Mouse (Mus musculus) embryo, embryonic 11.5 days (tissue): Measurements from ENCODE around the gene Gtf2a1l.

Source experiments
- DNase-seq: peaks from one replicate; pipeline ENCODE4 v3.0.0-alpha.2; 2012; ENCODE audit warnings: low read depth, low spot score

Gtf2a1l gene

DNA sequence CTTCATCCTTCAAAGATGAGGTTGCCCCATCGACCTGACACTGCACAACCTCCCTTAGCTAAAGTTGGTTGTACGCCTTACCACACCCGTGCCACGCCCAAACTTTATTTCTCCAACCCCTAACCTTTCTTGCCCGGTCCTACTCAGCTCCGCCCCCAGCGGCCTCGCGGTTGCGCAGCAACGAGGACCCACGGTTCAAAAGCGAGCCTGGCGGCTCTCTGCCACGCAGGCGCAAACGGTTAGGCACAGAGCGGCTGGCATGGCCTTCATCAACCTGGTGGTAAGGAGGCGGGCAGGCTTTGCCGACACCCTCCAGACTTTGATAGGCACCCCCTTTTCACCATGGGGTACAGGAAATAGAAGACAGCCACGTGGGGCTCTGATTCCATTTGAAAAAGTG, at the start of gene Gtf2a1l:
Gtf2a1l (plus strand) TSS at position 209 of the 400 bp plus-strand sequence.
- DNase-seq: peak; percentile 24

DNA sequence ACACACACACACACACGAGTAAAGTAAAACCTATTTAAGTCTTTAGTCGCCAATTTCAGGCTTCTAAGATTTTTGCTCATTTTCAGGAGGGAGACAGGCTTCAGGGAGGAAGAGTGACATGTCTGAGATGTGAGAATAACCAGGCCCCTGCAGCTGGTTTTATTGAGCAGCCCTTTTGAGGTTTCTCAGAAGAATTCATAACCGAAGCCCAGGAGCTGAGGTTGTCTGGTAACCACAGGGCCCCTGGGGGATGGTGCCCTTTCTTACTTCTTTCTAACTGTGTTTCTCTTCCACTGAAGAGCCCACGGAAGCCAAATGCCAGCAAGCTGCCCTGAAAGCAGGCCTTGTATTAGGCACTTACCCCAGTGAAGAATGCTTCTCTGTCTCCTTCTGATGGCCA, 47.5 kb upstream of the Gtf2a1l start:
- DNase-seq: no peak

- no peak for DNase-seq
Observed at GRCm38 (mm10) chr17:88621374-88621773, 47.1 kb upstream of the Gtf2a1l start.

- no peak for DNase-seq
Observed at GRCm38 (mm10) chr17:88622711-88623110, 45.7 kb upstream of the Gtf2a1l start.

DNA sequence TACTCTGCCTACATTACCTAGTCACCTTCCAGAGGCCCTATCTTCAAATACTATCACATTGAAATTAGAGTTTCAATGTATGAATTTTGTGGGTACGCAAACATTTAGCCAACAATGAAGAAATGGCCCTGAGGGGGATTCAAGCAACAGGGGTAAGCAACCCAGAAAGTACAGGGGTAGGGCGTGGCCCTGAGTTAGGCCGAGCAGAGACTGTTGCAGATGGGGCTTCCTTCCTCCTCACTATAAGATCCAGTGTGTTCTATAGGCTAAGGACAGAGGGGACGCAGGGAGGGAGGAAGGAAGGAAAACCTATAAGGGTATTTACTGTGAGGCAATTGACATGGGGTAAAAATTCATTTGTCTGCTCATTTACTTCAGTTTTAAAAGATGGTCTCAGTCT, 44.1 kb upstream of the Gtf2a1l start:
- DNase-seq: no peak

DNA sequence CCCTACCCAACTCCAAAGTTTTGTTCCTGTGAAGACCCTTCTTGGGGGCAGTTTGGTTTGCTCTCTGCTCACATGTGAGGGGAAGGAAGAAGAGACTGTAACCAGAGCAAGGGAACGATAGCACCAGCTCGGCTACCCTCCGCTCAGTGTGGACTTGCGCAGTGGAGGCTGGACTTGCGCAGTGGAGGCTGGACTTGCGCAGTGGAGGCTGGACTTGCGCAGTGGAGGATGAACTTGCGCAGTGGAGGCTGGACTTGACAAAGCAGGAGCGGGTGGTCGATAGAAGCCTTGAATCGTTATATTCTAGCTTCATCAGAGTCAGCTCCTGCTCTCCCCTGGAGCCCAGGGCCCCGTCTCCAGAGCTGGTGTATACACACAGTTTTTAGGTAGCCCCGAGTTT, 43.1 kb upstream of the Gtf2a1l start:
- DNase-seq: no peak

- DNase-seq: no peak
Observed at GRCm38 (mm10) chr17:88625931-88626330, 42.5 kb upstream of the Gtf2a1l start.

- peak; percentile 23 for DNase-seq
Observed at GRCm38 (mm10) chr17:88626347-88626811, 42.1 kb upstream of the Gtf2a1l start.

DNA sequence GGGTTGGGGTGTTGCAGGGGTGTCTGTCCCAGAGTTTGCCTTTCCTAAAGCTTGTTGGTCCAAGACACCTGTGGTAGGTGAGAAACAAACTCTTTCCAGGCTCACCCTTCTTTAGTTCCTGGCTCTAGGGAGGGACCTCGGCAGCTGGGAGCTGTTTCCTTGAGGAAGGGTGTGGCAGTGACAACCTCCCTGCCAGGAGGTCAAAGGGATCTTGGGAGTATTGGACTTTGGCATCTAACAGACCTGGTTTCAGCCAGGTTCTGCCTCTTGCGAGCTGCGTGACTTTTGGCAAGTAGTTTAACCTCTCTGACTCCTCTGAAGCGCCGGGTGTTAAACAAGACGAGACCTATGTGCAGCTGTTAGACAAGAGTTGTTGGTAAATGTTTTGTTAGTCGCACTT, 41.3 kb upstream of the Gtf2a1l start:
- DNase-seq: no peak

- DNase-seq: no peak
Observed at GRCm38 (mm10) chr17:88628676-88629380, 39.6 kb upstream of the Gtf2a1l start.

GRCm38 (mm10) chr17:88629381-88629759, 39.1 kb upstream of the Gtf2a1l start:
- no peak for DNase-seq

- no peak for DNase-seq
Observed at GRCm38 (mm10) chr17:88629931-88630553, 38.4 kb upstream of the Gtf2a1l start.

DNA sequence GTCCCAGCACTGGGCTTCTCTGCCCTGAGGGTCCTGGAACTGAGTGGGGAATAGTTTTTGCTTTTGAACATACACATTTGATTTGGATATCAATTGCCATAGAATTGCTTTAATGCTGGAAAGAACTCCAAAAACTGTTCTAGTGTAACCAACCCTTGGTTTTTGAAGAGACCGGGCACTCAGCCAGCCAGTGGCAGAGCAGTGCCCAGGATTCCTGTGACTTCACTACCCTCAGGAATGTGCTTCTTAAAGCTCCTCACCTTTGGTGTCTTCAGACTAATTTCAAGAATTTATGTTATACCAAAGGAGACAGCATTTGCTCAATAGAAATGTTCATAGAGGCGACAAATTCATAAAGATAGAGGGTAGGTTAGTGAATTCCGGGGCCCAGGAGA, 37.9 kb upstream of the Gtf2a1l start:
- no peak for DNase-seq

DNA sequence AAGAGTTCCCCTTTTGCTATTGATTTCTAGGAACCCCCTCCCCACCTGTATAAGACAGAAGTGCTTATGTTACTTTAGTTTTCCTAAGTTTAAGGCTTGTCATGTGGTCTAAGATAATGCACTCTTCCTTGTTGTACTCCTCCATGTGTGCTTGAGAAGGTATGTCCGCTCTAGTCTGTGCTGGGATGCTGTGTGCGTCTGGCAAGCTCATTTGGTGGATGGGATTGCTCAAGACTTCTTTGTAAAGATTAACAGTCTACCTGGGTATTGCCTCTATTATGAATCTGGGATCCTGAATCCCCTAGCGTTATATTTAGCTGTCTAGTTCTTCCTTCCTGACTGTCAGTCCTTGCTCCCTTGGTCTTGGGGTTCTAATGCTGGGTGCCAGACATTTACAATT, 35.8 kb upstream of the Gtf2a1l start:
- no peak for DNase-seq

DNA sequence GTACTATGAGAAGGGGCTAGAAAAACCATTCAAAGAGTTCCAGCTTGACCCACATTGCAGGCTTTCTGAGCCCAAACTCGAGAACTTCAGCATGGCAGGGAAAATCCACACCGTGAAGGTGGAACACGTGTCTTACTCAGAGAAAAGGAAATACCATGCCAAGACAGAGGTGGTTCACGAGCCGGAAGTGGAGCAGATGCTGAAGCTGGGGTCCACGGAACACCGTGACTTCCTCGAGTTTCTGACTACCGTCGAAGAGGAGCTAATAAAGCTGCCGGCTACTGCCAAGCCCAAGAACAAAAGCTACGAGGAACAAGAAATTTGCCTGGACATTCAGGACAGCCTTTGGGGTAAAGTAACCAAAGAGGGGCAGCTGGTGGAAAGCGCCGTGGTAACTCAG, 32.4 kb upstream of the Gtf2a1l start:
- DNase-seq: no peak

- DNase-seq: no peak
Observed at GRCm38 (mm10) chr17:88636587-88636986, 31.9 kb upstream of the Gtf2a1l start.

DNA sequence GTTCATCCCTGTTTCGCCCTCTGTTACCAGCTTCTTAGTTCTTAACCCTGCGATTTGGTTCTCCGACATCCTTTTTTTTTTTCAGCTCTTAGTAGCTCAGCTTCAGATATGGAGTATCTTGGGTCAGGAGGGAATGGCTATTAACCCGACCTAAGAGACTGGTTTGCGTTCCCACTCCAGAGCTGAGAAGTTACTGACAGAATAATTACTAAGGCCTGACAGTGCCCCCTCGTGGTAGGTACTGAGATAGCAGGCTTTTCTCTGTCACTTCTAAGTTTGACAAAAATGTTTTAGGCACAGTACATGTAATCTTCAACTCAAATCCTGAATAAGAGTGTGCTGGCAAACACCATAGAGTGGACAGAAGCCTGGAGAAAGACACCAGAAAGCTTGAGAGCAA, 27.4 kb upstream of the Gtf2a1l start:
- DNase-seq: peak; percentile 41

GRCm38 (mm10) chr17:88641836-88642235, 26.6 kb upstream of the Gtf2a1l start:
- DNase-seq: no peak

- DNase-seq: no peak
Observed at GRCm38 (mm10) chr17:88644876-88645275, 23.6 kb upstream of the Gtf2a1l start.

- no peak for DNase-seq
Observed at GRCm38 (mm10) chr17:88645299-88645698, 23.2 kb upstream of the Gtf2a1l start.

DNA sequence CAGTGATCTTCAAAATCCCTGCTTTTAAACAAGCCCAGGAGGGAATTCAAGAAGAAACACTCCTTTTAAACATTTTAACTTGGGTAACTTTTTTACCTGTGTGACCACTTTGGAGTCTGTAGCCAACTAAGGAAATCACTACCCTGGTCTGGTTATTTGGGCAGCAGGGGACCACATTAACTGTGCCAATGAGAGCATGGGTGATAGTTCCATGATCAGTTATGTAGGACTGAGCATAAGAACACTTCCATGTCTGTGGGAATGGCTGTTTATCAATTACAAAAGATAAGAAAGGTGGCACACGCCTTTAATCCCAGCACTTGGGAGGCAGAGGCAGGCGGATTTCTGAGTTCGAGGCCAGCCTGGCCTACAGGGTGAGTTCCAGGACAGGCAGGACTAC, 21.3 kb upstream of the Gtf2a1l start:
- no peak for DNase-seq

DNA sequence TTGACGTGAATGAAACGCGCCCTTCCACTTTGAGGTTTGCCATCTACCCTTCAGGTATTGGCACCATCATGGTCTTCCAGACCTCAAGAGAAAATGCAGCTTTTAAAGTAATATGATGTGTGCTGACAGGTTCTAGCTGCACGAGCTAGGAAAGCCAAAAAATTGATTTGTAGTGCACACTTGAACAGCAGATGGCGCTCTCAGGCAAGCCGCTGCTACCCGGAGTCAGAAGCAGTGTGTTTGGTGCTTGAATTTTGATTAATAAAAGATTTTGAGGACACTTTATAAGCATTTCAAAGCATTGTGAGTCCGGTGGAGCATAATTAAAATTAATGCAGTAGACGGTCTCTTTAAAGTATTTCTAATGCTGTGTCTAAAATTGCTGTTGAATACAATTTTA, 16.4 kb upstream of the Gtf2a1l start:
- peak; percentile 46 for DNase-seq

DNA sequence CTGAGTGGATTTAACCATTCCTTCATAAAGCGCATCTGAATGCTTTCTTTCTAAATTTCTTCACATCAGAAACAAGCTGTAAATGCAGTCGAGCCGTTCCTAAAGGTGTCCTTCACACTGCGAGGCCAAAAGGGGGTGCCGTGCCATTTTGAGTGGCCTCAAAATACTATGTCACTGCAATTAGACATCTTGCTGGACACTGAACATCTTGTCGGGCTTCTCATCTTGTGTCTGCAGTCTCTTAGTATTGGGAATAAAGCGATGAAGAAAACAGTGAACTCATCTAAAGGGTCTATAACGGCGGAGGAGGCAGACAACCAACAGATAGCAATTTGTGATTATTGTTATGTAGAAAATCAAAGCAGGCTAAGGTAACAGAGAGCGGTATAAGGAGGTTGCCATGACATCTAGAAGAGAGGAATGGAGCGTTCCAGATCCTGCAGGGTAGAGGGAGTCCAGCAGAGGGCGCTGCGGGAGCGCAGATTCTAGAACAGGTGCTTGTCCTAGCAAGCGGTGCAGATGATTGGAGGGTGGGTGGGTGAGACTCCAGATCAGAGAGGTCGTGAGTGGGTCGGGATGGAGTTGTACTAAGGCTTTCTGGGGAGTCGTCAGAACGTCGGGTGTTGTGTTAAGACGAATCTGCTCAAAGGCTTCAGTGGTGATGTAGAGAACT, 15.6 kb upstream of the Gtf2a1l start:
- peak; percentile 63 for DNase-seq
